Mouse (Mus musculus) forebrain, embryonic 11.5 days (tissue): ENCODE data around the gene Morc3. TPM values are rescaled to one million over a fixed set of nuclear protein-coding genes. Genes with fewer than 3 reads are reported as not detected.
A peak's percentile ranks its signal among the peaks of the same experiment; 100 is the strongest.

Experiments used
- ATAC-seq: fragments of 200-750 bp; cut with Nextera tagmentation; replicated peaks from 2 replicates; pipeline ENCODE4 v1.8.0; 2017; ENCODE audit warnings: moderate TSS enrichment; ENCODE audit not compliant: low FRiP score
- DNase-seq: peaks from one replicate; pipeline ENCODE4 v3.0.0-alpha.2; 2017; ENCODE audit warnings: low spot score
- H3K27ac ChIP-seq: fragments of 300-500 bp; sonication (generic); 2 replicates; pipeline ENCODE4 v1.5.1; 2014; ENCODE audit warnings: low read depth, low read length
- H3K27me3 ChIP-seq: fragments of 300-500 bp; sonication (generic); 2 replicates; pipeline ENCODE4 v1.6.1; 2014; ENCODE audit warnings: mild to moderate bottlenecking, low read length, mixed read lengths; ENCODE audit not compliant: control insufficient read depth, insufficient read depth
- H3K36me3 ChIP-seq: fragments of 300-500 bp; sonication (generic); 2 replicates; pipeline ENCODE4 v1.6.1; 2014; ENCODE audit warnings: mild to moderate bottlenecking, low read length, moderate library complexity, mixed read lengths; ENCODE audit not compliant: control insufficient read depth, insufficient read depth
- H3K4me1 ChIP-seq: fragments of 300-500 bp; sonication (generic); replicated peaks from 2 replicates; pipeline ENCODE4 v1.6.1; 2014; ENCODE audit warnings: low read length, mixed read lengths; ENCODE audit not compliant: control insufficient read depth, insufficient read depth
- H3K4me2 ChIP-seq: fragments of 300-500 bp; sonication (generic); 2 replicates; pipeline ENCODE4 v1.6.1; 2014; ENCODE audit warnings: low read depth, mild to moderate bottlenecking, low read length, moderate library complexity, mixed read lengths; ENCODE audit not compliant: severe bottlenecking
- H3K4me3 ChIP-seq: fragments of 300-500 bp; sonication (generic); 2 replicates; pipeline ENCODE4 v1.5.1; 2014; ENCODE audit warnings: low read depth, low read length
- H3K9ac ChIP-seq: fragments of 300-500 bp; sonication (generic); 2 replicates; pipeline ENCODE4 v1.6.1; 2014; ENCODE audit warnings: low read length
- H3K9me3 ChIP-seq: fragments of 300-500 bp; sonication (generic); 2 replicates; pipeline ENCODE4 v1.6.1; 2016; ENCODE audit warnings: low read length, mixed read lengths; ENCODE audit not compliant: control insufficient read depth
- WGBS: fragments of 180-500 bp; shearing (Covaris S2); extraction: QIAGEN DNeasy Blood & Tissue Kit; methylation state at CpG from one replicate; pipeline ENCODE4 v1.1.7; 2014; 5-methylcytosine and 5-hydroxymethylcytosine counted together
- polyA plus RNA-seq: library from polyadenylated mRNA; unstranded; fragments of >200 nt; fragmentation: Nextera tagmentation; extraction: Ambion mirVana; gene quantifications from 2 replicates; pipeline ENCODE4 v1.2.1, GENCODE M21; 2014

Gene Morc3
- polyA plus RNA-seq, 1 experiment from 2014 or later, result 36.0 TPM

DNA sequence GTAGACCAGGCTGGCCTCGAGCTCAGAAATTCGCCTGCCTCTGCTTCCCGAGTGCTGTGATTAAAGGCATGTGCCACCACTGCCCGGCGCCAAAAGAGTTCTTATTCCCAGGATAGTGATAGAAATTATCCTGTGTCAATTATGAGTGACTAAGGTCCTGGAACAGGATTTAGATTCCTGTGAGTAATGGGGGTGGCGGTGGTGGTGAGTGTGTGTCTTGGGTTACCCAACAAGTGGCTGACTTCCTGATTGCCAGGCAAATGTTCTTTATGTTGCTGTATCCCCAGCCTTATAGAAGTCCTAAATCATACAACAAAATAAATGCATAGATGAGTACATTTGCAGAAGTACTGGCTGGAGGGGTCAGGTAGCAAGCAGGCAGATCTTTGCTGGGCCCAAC, 1.6 kb downstream of the Morc3 start:
- no peak overlapping the region for H3K9ac ChIP-seq
- no peaks in the 10 kb centered on the region for H3K4me1 ChIP-seq
- H3K36me3 ChIP-seq, result no peaks in the 10 kb centered on the region
- peak overlapping the region; percentile 100; the same call in 1 of the 2 replicates for H3K4me3 ChIP-seq
- 93% methylated on average over 6 of the region's 6 CpGs for WGBS
- H3K9me3 ChIP-seq, result no peaks in the 10 kb centered on the region
- H3K27me3 ChIP-seq, result no peaks in the 10 kb centered on the region; the same call in 1 of the 2 replicates
- DNase-seq, result no peak
- peak overlapping the region; percentile 88; the same call in 1 of the 2 replicates for H3K4me2 ChIP-seq
- no peak for ATAC-seq
- no peak overlapping the region for H3K27ac ChIP-seq

- Histone ChIP-seq H3K27me3 (no peaks in the 10 kb centered on the region; the same call in 1 of the 2 replicates), H3K36me3 (no peaks in the 10 kb centered on the region), H3K4me1 (no peaks in the 10 kb centered on the region), H3K4me3 (no peak overlapping the region), H3K27ac (no peak overlapping the region), H3K9ac (no peak overlapping the region), H3K4me2 (no peak overlapping the region), H3K9me3 (no peaks in the 10 kb centered on the region; the same call in 1 of the 2 replicates)
- no peak for ATAC-seq
- no peak for DNase-seq
- WGBS, result 92% methylated on average over 2 of the region's 2 CpGs
These were observed 2.2 kb downstream of the Morc3 start for GRCm38 (mm10) chr16:93834076-93834475.

DNA sequence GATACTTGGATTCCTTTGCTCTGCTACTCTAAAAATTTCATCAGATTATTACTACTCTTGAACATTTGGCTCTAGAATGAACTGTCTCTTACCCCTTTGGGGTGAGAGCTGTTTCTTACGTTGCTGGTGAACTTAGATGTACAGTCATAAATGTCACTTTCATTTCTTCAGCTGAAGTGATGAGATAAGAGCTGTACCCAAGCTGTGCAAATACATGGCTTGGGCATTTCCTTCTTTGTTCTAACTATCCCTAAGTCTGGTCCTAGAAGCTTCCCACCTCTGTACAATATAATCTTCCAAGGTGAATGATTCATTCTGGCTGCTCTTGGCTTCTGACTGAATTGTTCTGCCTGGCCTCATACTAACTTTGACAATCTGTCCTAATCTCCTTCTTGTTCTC, 7.1 kb downstream of the Morc3 start:
- Histone ChIP-seq H3K4me3 (no peak overlapping the region), H3K9me3 (no peaks in the 10 kb centered on the region; the same call in 1 of the 2 replicates), H3K36me3 (no peaks in the 10 kb centered on the region), H3K27me3 (no peaks in the 10 kb centered on the region), H3K9ac (no peak overlapping the region), H3K4me2 (no peak overlapping the region), H3K27ac (no peak overlapping the region), H3K4me1 (no peaks in the 10 kb centered on the region)
- no peak for DNase-seq
- ATAC-seq, result no peak
- WGBS, result 88% methylated on average over 1 of the region's 1 CpGs

DNA sequence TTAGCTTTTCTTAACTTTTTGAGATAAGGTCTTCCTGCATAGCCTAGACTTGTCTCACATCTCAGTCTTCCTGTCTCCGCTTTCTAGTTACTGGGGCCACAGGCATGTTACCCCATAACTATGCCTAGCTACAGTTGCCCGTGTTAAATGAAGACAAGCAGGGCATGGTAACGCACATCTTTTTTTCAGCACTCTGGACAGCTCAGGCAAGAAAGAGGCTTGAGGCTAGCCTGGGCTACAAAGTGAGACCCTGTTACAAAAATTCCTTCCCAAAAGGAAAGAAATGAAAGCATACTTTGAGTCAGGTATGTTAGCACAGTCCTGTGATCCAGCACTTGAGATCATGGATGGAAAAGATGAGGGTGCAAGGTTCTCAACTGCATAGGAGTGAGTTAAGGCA, 18.6 kb downstream of the Morc3 start:
- Histone ChIP-seq H3K36me3 (peaks cover 10% of the 10 kb centered on the region), H3K9me3 (no peaks in the 10 kb centered on the region)
- no peak for ATAC-seq

DNA sequence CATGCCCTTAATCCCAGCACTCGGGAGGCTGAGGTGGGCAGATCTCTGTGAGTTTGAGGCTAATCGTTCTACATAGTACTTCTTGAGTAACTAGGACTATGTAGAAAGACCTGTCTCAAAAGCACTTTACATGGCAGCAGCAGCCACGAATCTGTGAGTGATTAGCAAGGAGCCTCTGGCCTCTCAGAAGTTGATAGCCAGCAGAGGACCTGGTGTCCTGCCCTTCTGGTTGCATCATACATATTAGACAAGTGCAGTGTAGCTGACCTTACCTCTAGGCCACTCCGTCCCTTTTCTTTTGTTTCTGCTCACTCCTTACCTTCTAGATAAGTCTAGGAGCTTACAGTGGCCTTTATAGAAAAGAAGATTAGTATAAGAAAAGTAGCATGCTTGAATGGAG, 28.0 kb downstream of the Morc3 start:
- Histone ChIP-seq H3K4me3 (no peak overlapping the region), H3K9ac (no peak overlapping the region), H3K9me3 (no peaks in the 10 kb centered on the region), H3K27ac (no peak overlapping the region), H3K4me1 (no peaks in the 10 kb centered on the region), H3K36me3 (peaks cover 7% of the 10 kb centered on the region; the same call in 1 of the 2 replicates), H3K27me3 (no peaks in the 10 kb centered on the region), H3K4me2 (no peak overlapping the region)
- DNase-seq (no peak), ATAC-seq (no peak)
- 94% methylated on average over 4 of the region's 4 CpGs for WGBS

More for the DNA sequence above, 18.6 kb downstream of the Morc3 start:
- no peak for DNase-seq
- H3K27ac ChIP-seq, result no peak overlapping the region
- H3K4me2 ChIP-seq, result no peak overlapping the region
- 93% methylated on average over 3 of the region's 3 CpGs for WGBS
- no peak overlapping the region for H3K9ac ChIP-seq
- no peaks in the 10 kb centered on the region for H3K27me3 ChIP-seq
- H3K4me3 ChIP-seq, result no peak overlapping the region
- no peaks in the 10 kb centered on the region for H3K4me1 ChIP-seq

- H3K4me2 ChIP-seq, result no peak overlapping the region
- ATAC-seq, result no peak
- no peaks in the 10 kb centered on the region for H3K4me1 ChIP-seq
These were observed 28.8 kb downstream of the Morc3 start for GRCm38 (mm10) chr16:93860686-93861085.

DNA sequence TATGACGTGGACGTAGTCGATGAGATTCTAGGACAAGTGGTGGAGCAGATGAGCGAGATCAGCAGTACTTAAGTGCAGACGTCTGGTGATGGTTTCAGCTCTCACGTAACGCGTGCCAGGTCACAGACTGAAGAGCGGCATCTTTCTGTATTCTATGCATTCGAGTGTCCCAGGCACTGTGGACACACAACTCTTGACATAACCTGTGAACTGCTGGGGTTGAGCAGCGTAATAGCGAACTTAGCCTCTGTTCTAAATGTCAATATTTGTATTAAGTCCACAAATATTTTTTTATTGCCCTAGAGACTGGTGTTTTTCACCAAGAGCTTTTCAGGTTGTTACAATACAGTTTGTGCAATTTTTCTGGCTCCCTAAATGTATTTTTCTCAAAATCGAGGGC, 42.9 kb downstream of the Morc3 start:
- H3K9me3 ChIP-seq, result no peaks in the 10 kb centered on the region
- no peak for ATAC-seq

More at GRCm38 (mm10) chr16:93860686-93861085, 28.8 kb downstream of the Morc3 start:
- Histone ChIP-seq H3K36me3 (peaks cover 10% of the 10 kb centered on the region; the same call in 1 of the 2 replicates), H3K27ac (no peak overlapping the region), H3K4me3 (no peak overlapping the region), H3K9me3 (no peaks in the 10 kb centered on the region), H3K27me3 (no peaks in the 10 kb centered on the region), H3K9ac (no peak overlapping the region)
- no peak for DNase-seq

GRCm38 (mm10) chr16:93877612-93878380, 45.9 kb downstream of the Morc3 start:
- ATAC-seq, result no peak
- H3K4me2 ChIP-seq, result no peak overlapping the region
- no peaks in the 10 kb centered on the region for H3K9me3 ChIP-seq
- DNase-seq, result no peak
- 94% methylated on average over 6 of the region's 6 CpGs for WGBS
- peaks cover 8% of the 10 kb centered on the region; the same call in 1 of the 2 replicates for H3K36me3 ChIP-seq
- H3K9ac ChIP-seq, result no peak overlapping the region
- H3K4me1 ChIP-seq, result no peaks in the 10 kb centered on the region
- H3K27ac ChIP-seq, result no peak overlapping the region
- H3K4me3 ChIP-seq, result no peak overlapping the region
- no peaks in the 10 kb centered on the region for H3K27me3 ChIP-seq

More for the DNA sequence above, 42.9 kb downstream of the Morc3 start:
- DNase-seq, result no peak
- H3K4me3 ChIP-seq, result no peak overlapping the region
- H3K4me2 ChIP-seq, result no peak overlapping the region
- no peak overlapping the region for H3K9ac ChIP-seq
- no peaks in the 10 kb centered on the region for H3K27me3 ChIP-seq
- H3K4me1 ChIP-seq, result no peaks in the 10 kb centered on the region
- peaks cover 12% of the 10 kb centered on the region for H3K36me3 ChIP-seq
- WGBS, result 94% methylated on average over 13 of the region's 13 CpGs
- no peak overlapping the region for H3K27ac ChIP-seq
